ENCODE assay signal across 20 mouse cellular contexts in genomic region chr4:135283417-135283816, GRCm38 (mm10). TPM values are rescaled to one million over a fixed set of nuclear protein-coding genes. Genes with fewer than 3 reads are reported as not detected.
DNase-seq lines count a peak whose midpoint lies in the region; ATAC-seq and TF ChIP-seq lines count a peak whose summit lies in the region.
"Had no signal": no experiment of that assay in that cellular context is flagged by ENCODE, and none has a peak within 500 bp of the region (broad histone marks: within the 10 kb centered on the region; RNA-seq: fewer than 3 reads in every experiment).

No protein-coding gene starts in this region.

- H3K4me1 ChIP-seq in heart, embryonic 14.5 days (ENCODE audit: control insufficient read depth in 2 of 2, insufficient read depth in 2 of 2, low read length in 2 of 2), result peaks cover 16 to 20% of the 10 kb centered on the region in 2 experiments
- H3K4me1 ChIP-seq in limb, embryonic 11.5 days (ENCODE audit: control insufficient read depth, insufficient read depth, low read length), result peaks cover 9% of the 10 kb centered on the region
- H3K4me1 ChIP-seq in limb, embryonic 10.5 days, result peaks cover 15% of the 10 kb centered on the region
- H3K4me1 ChIP-seq: forebrain, embryonic 13.5 days had no signal

- H3K9ac ChIP-seq in heart, embryonic 14.5 days (ENCODE audit: low read length), result no peak overlapping the region
- no peak overlapping the region for H3K9ac ChIP-seq in limb, embryonic 11.5 days (ENCODE audit: low read length)
- H3K9ac ChIP-seq: forebrain, embryonic 13.5 days; heart, embryonic 13.5 days; hindbrain, embryonic 14.5 days had no signal

- H3K27me3 ChIP-seq in heart, embryonic 14.5 days (ENCODE audit: control insufficient read depth, insufficient read depth, low read length), result no peaks in the 10 kb centered on the region
- H3K27me3 ChIP-seq in limb, embryonic 11.5 days (ENCODE audit: control insufficient read depth, insufficient read depth, low read length), result no peaks in the 10 kb centered on the region
- H3K27me3 ChIP-seq in limb, embryonic 10.5 days (ENCODE audit: low read depth, poor library complexity, severe bottlenecking), result 0 out of 2 replicates have a peak, but pooled peaks cover 11% of the 10 kb centered on the region
- H3K27me3 ChIP-seq: heart, embryonic 13.5 days had no signal

- no peak for TF ChIP-seq CTCF in gastrocnemius, adult 2 months (IDR thresholded peaks at IDR 0.05)

- 62% methylated on average over 4 of the region's 4 CpGs for WGBS in heart, embryonic 14.5 days
- WGBS in limb, embryonic 11.5 days, result 78% methylated on average over 4 of the region's 4 CpGs
- WGBS in limb, embryonic 10.5 days, result 81% methylated on average over 4 of the region's 4 CpGs

- no peaks in the 10 kb centered on the region for H3K36me3 ChIP-seq in heart, embryonic 14.5 days (ENCODE audit: control insufficient read depth, insufficient read depth, low read length)
- no peaks in the 10 kb centered on the region for H3K36me3 ChIP-seq in limb, embryonic 11.5 days (ENCODE audit: control insufficient read depth, insufficient read depth, low read length)
- H3K36me3 ChIP-seq in limb, embryonic 10.5 days, result no peaks in the 10 kb centered on the region
- H3K36me3 ChIP-seq: forebrain, embryonic 10.5 days; heart, embryonic 13.5 days had no signal

- H3K4me3 ChIP-seq in gastrocnemius, adult 2 months, result no peak overlapping the region
- no peak overlapping the region for H3K4me3 ChIP-seq in heart, embryonic 14.5 days (ENCODE audit: control insufficient read depth in 1 of 2, insufficient read depth in 1 of 2, low read depth in 1 of 2, low read length in 2 of 2)
- no peak overlapping the region for H3K4me3 ChIP-seq in limb, embryonic 11.5 days (ENCODE audit: low read depth, low read length)
- no peak overlapping the region for H3K4me3 ChIP-seq in limb, embryonic 10.5 days
- H3K4me3 ChIP-seq: forebrain, embryonic 10.5 days; forebrain, embryonic 13.5 days; heart, embryonic 13.5 days had no signal

- no peaks in the 10 kb centered on the region for H3K9me3 ChIP-seq in heart, embryonic 14.5 days (ENCODE audit: control insufficient read depth, low read length)
- H3K9me3 ChIP-seq in limb, embryonic 11.5 days (ENCODE audit: control insufficient read depth, low read length), result no peaks in the 10 kb centered on the region
- no peaks in the 10 kb centered on the region for H3K9me3 ChIP-seq in limb, embryonic 10.5 days (replicated peaks)
- H3K9me3 ChIP-seq: forebrain, embryonic 10.5 days; forebrain, embryonic 13.5 days had no signal

- peak; percentile 16; the same call in 1 of the 2 replicates for ATAC-seq in heart, embryonic 14.5 days (ENCODE audit: insufficient number of reproducible peaks, insufficient read depth, low FRiP score, low read depth)
- ATAC-seq in limb, embryonic 11.5 days (ENCODE audit: insufficient number of reproducible peaks, low FRiP score, low TSS enrichment, low read depth), result peak; percentile 47; the same call in 1 of the 2 replicates
- ATAC-seq in activated CD4-positive, CD25-positive, alpha-beta regulatory T cell, adult 4 months, result no peak
- ATAC-seq: forebrain, embryonic 13.5 days; forebrain, embryonic 16.5 days; hindbrain, postnatal 0 days; inflammation-experienced regulatory T-cells, adult 6 months; intestine, postnatal 0 days had no signal

- no peak for DNase-seq in gastrocnemius, adult 2 months
- DNase-seq in gastrocnemius, postnatal 25 days, result no peak
- no peak for DNase-seq in heart, postnatal 36 days
- DNase-seq in limb, embryonic 11.5 days (ENCODE audit: low spot score), result no peak
- no peak for DNase-seq in limb, embryonic 10.5 days (ENCODE audit: low spot score)
- peak; percentile 70 for DNase-seq in R1 (ENCODE audit: low read depth, low spot score)
- DNase-seq: adrenal gland, adult 8-10 months; adrenal gland, postnatal 25 days; cerebellum, adult 18-20 months; cerebellum, adult 9-10 months had no signal

- intact Hi-C loops in gastrocnemius, adult 2 months (cut with DNase I), result no loop called here
- intact Hi-C loops in heart, postnatal 36 days (cut with DNase I), result no loop called here

- peak overlapping the region; percentile 59 for H3K27ac ChIP-seq in gastrocnemius, adult 2 months
- H3K27ac ChIP-seq in heart, embryonic 14.5 days (replicated peaks in 1 of 2; ENCODE audit: control insufficient read depth in 1 of 2, insufficient read depth in 1 of 2, low read depth in 2 of 2, low read length in 2 of 2), result no peak overlapping the region
- H3K27ac ChIP-seq in limb, embryonic 11.5 days (replicated peaks; ENCODE audit: low read depth, low read length), result no peak overlapping the region
- H3K27ac ChIP-seq in limb, embryonic 10.5 days, result no peak overlapping the region
- H3K27ac ChIP-seq: forebrain, embryonic 10.5 days; forebrain, embryonic 13.5 days; heart, embryonic 13.5 days; hindbrain, embryonic 14.5 days; hindbrain, postnatal 0 days had no signal

- H3K4me2 ChIP-seq in heart, embryonic 14.5 days (ENCODE audit: low read length), result no peak overlapping the region
- H3K4me2 ChIP-seq in limb, embryonic 11.5 days (ENCODE audit: low read depth, severe bottlenecking), result no peak overlapping the region
- H3K4me2 ChIP-seq: forebrain, embryonic 13.5 days; heart, embryonic 13.5 days; hindbrain, embryonic 14.5 days had no signal

RNA-seq across cellular contexts. Expression of gene Clic4, which starts 10.8 kb away (rescaled TPM):
- total RNA-seq in gastrocnemius, adult 2 months (2021), result 10 to 100 TPM; 16.9 to 33.9 TPM
- total RNA-seq in gastrocnemius, postnatal 25 days (2021), result 10 to 100 TPM; 28.6 to 38.0 TPM
- 181 and 194 TPM in 2 replicates for polyA plus RNA-seq in heart, embryonic 14.5 days (2014; fragmentation: Nextera tagmentation; extraction: Ambion mirVana)
- total RNA-seq in heart, postnatal 36 days (2021), result 100 to 1,000 TPM; 241 to 254 TPM
- 141 and 161 TPM in 2 replicates for polyA plus RNA-seq in limb, embryonic 11.5 days (2014; fragmentation: Nextera tagmentation; extraction: Ambion mirVana)
- 208 and 220 TPM in 2 replicates for polyA plus RNA-seq in limb, embryonic 10.5 days (2016; fragmentation: Nextera tagmentation; extraction: Ambion mirVana)
- 1 to 10 TPM; 4.5 to 8.8 TPM for polyA plus RNA-seq in activated CD4-positive, CD25-positive, alpha-beta regulatory T cell, adult 4 months (2017; shearing (Covaris generic))

Comparison
In these comparisons a context has a peak if more than half of its experiments do, and no peak if none do; other contexts are left out.
1. RNA of gene Clic4, which starts 10.8 kb away (polyA plus RNA-seq): 208 to 220 TPM in limb, embryonic 10.5 days, 181 to 194 TPM in heart, embryonic 14.5 days and 141 to 161 TPM in limb, embryonic 11.5 days; 4.5 to 8.8 TPM in activated CD4-positive, CD25-positive, alpha-beta regulatory T cell, adult 4 months; every median in the first group is over 10 times any median in the second.